Mouse (Mus musculus) liver, embryonic 14.5 days (tissue): Measurements from ENCODE around the gene Trib2.

Experiments used
- CTCF ChIP-seq: IDR thresholded peaks from 2 replicates; pipeline ENCODE4 v1.5.1; 2016; ENCODE audit warnings: antibody characterized with exemption, low read depth, control low read depth
- EP300 ChIP-seq: IDR thresholded peaks from 2 replicates; pipeline ENCODE4 v1.6.1; 2016; ENCODE audit warnings: antibody characterized with exemption, low read depth

GRCm38 (mm10) chr12:15811682-15812081 is 5.0 kb downstream of the Trib2 start:
- TF ChIP-seq CTCF (no peak), EP300 (no peak)
